Mouse (Mus musculus): Measurements from ENCODE around the gene Slc22a3.

Gene Slc22a3

GRCm38 (mm10) chr17:12507654-12508204 is at the start of gene Slc22a3:
Gene Slc22a3, minus strand, starts transcription at chr17:12507704.
- no peak for DNase-seq (ENCODE audit: low read depth, low spot score)

DNA sequence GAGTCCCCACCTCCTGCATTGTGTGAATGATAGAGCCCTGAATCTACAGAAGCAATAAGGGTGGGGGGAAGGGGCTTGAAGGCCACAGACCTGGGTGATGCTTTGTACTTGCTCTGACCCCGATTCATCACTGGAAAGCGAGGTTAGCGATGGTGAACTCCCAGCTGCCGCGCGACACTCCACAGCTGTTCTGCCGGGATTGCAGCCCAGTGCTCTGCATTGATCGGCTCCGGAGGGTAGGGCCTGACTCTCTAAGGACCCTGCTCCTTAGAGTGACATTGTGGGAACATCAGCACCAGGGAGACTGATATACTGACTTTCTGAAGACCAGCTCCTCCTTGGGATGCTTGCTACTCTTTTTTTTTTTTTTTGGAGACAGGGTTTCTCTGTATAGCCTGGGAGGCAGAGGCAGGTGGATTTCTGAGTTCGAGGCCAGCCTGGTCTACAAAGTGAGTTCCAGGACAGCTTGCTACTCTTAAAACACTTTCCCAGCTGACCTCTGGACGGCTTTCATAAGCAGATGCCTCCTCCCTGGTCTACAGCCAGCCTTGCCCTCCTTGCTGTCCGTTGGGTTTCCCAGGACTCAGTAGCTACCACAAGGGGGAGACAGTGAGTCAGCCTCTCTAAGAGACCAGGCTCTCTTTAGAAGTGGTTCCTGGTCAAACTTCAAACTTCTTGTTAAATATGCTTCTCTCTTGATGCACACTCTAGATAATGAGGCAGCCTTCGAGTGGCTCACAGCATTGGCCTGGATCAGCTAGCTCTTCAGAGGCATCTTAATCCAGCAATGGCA is 27.0 kb upstream of the Slc22a3 start:
- DNase-seq (ENCODE audit: low read depth, low spot score): peak; percentile 84

GRCm38 (mm10) chr17:12532115-12532514 is 24.6 kb upstream of the Slc22a3 start:
- peak; percentile 52 for DNase-seq (ENCODE audit: low read depth, low spot score)

DNA sequence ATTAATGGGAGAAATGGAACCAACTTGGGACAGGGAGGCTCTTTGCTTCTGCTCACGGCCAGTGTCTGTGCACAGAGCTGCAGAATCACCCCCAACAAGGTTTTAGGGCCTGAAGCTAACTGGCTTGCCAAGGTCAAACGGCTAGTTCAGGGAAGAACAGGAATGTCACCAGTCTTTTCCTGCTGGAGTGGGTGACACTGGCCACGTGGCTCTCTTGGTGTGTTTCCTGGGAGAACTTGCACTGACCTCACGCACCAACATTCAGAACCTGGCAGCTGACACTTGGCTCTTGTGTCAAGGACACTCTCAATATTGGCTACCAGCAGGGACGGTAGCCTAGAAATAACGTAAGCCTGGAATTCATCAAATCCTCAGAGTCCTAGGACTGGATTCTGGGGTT is 22.6 kb upstream of the Slc22a3 start:
- DNase-seq (ENCODE audit: low read depth, low spot score): no peak

DNA sequence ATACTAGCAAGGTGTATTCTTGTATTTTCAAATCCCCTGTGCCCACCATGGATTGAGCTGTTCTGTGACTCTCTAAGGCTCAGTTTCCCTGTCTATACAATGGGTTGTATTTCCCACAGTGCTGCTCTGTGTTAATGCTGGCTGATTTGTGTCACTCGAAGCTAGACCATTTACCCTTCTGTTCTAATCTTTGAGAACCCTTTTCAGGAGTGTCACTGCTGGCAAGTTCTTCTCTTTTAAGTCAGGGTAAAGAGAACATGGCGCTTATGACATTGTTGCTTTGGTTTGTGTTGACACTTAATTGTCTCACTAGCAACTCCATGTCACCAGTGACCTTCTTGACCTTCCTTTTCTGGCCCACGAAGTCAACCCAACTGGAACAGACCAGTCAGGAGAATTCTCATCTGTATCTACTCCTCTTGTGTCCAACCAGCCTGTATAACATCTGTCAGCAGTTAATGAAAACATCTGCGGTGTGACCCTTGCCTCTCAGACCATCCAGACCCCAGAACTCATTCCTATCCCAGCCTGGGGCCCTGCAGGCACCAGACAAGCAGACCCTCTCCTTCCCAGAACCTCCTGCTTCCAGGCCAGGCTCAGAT is 22.0 kb upstream of the Slc22a3 start:
- DNase-seq (ENCODE audit: low read depth, low spot score): no peak

GRCm38 (mm10) chr17:12519089-12519488 is 11.6 kb upstream of the Slc22a3 start:
- DNase-seq (ENCODE audit: low read depth, low spot score): no peak

GRCm38 (mm10) chr17:12518194-12518593 is 10.7 kb upstream of the Slc22a3 start:
- DNase-seq (ENCODE audit: low read depth, low spot score): no peak

GRCm38 (mm10) chr17:12513997-12514396 is 6.5 kb upstream of the Slc22a3 start:
- DNase-seq (ENCODE audit: low read depth, low spot score): peak; percentile 21

- DNase-seq (ENCODE audit: low read depth, low spot score): no peak
Observed at GRCm38 (mm10) chr17:12513107-12513923, 5.8 kb upstream of the Slc22a3 start.

GRCm38 (mm10) chr17:12511193-12511592 is 3.7 kb upstream of the Slc22a3 start:
- DNase-seq (ENCODE audit: low read depth, low spot score): no peak

- no peak for DNase-seq (ENCODE audit: low read depth, low spot score)
Observed at GRCm38 (mm10) chr17:12508376-12508775, 872 bp upstream of the Slc22a3 start.

DNA sequence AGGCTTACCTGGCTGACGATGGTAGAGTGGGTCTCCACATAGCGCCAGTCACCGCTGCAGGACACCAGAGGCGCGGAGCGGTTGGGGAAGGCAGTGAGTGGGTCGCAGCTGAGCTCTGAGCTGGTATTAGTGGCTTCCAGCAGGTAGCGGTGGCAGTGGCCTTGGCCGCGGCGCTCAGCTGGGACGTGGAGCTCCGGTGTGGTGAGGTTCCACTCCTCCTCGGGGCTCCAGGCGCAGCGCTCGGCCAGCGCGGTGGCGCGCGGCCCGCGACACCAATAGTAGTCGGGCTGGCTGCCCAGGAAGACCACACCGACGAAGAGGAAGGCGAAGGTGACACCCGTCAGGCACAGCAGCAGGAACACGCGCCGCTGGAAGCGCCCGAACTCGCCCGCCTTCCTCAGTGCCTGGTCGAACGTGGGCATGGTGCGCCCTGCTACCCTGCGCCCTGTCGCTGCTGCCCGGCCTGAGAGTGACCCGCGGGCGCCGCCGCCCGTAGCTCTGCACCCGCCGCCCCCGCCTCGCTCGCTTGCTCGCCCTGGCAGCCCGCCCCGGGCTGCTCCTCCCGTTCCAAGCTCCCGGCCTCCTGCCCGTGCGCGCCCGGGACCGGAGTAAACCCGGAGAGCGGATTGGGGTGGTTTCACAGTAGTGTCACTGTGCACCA is 471 bp downstream of the Slc22a3 start:
- no peak for DNase-seq (ENCODE audit: low read depth, low spot score)

GRCm38 (mm10) chr17:12505708-12506107 is 1.8 kb downstream of the Slc22a3 start:
- no peak for DNase-seq (ENCODE audit: low read depth, low spot score)

GRCm38 (mm10) chr17:12499426-12499825 is 8.1 kb downstream of the Slc22a3 start:
- no peak for DNase-seq (ENCODE audit: low read depth, low spot score)

- no peak for DNase-seq (ENCODE audit: low read depth, low spot score)
Observed at GRCm38 (mm10) chr17:12495558-12495957, 11.9 kb downstream of the Slc22a3 start.

GRCm38 (mm10) chr17:12491591-12491990 is 15.9 kb downstream of the Slc22a3 start:
- DNase-seq (ENCODE audit: low read depth, low spot score): no peak

DNA sequence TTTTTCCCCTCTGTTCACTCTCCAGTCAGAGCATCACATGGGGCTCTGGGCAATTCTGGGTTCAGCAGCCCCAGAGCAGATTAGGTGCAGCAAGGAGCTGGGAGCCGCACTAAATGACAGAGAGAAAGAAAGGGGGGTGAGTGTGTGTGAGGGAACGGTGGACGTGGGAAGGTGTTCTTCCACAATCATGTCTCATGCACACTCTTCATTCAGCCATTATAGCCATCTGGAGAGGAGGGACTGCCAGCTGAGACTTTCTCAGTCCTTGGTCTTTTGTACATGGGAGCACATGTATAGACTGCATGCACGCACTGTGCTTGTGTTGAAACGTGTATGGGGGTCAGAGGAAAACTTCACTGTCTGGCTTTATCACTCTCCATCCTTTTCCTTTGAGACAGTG is 17.6 kb downstream of the Slc22a3 start:
- DNase-seq (ENCODE audit: low read depth, low spot score): no peak

DNA sequence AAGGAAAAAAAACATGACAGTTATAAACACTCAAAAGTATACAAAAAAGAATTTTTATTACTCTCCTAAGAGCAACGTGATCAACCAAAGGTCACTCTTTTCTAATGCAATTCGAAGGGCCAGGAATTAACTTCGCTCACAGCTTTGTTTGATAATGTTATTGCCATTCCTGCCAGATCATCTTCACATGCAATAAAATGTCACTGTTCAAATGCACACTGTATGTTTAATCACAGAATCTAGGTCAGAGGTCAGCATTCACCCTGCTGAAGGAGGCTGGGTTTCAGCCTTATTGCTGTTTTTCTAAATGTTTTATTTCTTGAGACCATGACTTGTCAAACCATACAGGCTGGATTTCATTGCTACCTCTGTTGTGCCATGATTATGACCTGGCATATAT is 21.8 kb downstream of the Slc22a3 start:
- no peak for DNase-seq (ENCODE audit: low read depth, low spot score)

- no peak for DNase-seq (ENCODE audit: low read depth, low spot score)
Observed at GRCm38 (mm10) chr17:12479416-12479815, 28.1 kb downstream of the Slc22a3 start.

DNA sequence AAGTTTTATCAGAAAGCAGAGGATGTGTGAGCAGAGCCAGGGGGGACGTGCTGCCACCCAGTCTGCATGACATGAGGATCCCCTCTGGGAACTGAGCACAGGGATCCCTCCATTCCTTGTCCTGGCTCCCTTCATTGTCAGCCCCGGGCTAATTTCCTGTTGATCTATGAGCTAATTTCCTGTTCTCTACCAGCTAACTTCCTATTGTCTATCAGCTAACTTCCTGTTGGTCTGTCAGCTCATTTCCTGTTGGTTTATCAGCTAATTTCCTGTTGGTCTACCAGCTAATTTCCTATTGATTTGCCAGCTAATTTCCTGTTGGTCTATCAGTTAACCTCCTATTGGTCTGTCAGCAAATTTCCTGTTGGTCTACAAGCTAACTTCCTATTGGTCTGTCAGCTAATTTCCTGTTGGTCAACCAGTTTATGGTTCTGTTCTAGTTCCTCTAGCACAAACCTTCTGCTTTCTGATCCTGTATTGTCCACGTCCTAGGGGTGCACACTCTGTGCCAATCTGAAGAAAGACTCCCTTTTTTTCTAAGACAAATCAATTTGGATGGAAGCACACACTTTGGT is 32.9 kb downstream of the Slc22a3 start:
- DNase-seq (ENCODE audit: low read depth, low spot score): no peak

- no peak for DNase-seq (ENCODE audit: low read depth, low spot score)
Observed at GRCm38 (mm10) chr17:12472547-12472946, 35.0 kb downstream of the Slc22a3 start.

Measured in 3T3-L1 (cell line).